Mouse (Mus musculus) myocyte (in vitro differentiated cells): ENCODE measurements at regions not wholly inside any gene's neighbourhood (a gene's known extent, or its start where the extent isn't known, plus 50 kb on each side); places are given as distances from the start of the nearest gene placed in this dataset.

Experiments used
- E2F4 ChIP-seq: IDR thresholded peaks from one replicate; pipeline ENCODE4 v1.6.1; 2011; ENCODE audit warnings: mild to moderate bottlenecking, control low read depth, moderate library complexity; ENCODE audit not compliant: insufficient read depth
- MAX ChIP-seq: IDR thresholded peaks from one replicate; pipeline ENCODE4 v1.6.1; 2011; ENCODE audit warnings: low read depth, mild to moderate bottlenecking, control low read depth
- MYOD1 ChIP-seq, 3 experiments: IDR thresholded peaks; one replicate each; pipeline ENCODE4 v1.6.1; 2011; ENCODE audit warnings: control low read depth in 2 of 3, low read depth in 2 of 3, mild to moderate bottlenecking in 2 of 3, moderate library complexity in 1 of 3; ENCODE audit not compliant: insufficient read length in 2 of 3, control insufficient read depth in 1 of 3
- MYOG ChIP-seq, 3 experiments: IDR thresholded peaks; one replicate each; pipeline ENCODE4 v1.6.1; 2011; ENCODE audit warnings: control low read depth in 2 of 3, low read depth in 2 of 3, mild to moderate bottlenecking in 2 of 3; ENCODE audit not compliant: insufficient read length in 2 of 3, control insufficient read depth in 1 of 3, insufficient read depth in 1 of 3
- POLR2A ChIP-seq: IDR thresholded peaks from one replicate; pipeline ENCODE4 v1.6.1; 2011; ENCODE audit warnings: low read depth, mild to moderate bottlenecking, control low read depth, moderate library complexity; ENCODE audit not compliant: insufficient read length
- POLR2AphosphoS2 ChIP-seq: IDR thresholded peaks from one replicate; pipeline ENCODE4 v1.6.1; 2011; ENCODE audit warnings: low read depth, control low read depth; ENCODE audit not compliant: insufficient read length
- TCF12 ChIP-seq: IDR thresholded peaks from one replicate; pipeline ENCODE4 v1.6.1; 2011; ENCODE audit warnings: mild to moderate bottlenecking, control low read depth; ENCODE audit not compliant: poor library complexity, insufficient read depth, severe bottlenecking
- USF1 ChIP-seq: IDR thresholded peaks from one replicate; pipeline ENCODE4 v1.6.1; 2011; ENCODE audit warnings: low read depth, mild to moderate bottlenecking, control low read depth, moderate library complexity

- TF ChIP-seq E2F4 (no peak), USF1 (no peak), POLR2AphosphoS2 (no peak), POLR2A (no peak), MYOD1 (IDR thresholded peaks at IDR 0.05; ENCODE audit: control insufficient read depth in 1 of 3, insufficient read length in 2 of 3, low read depth in 2 of 3) (no peak), MAX (no peak), TCF12 (no peak), MYOG (IDR thresholded peaks at IDR 0.05; ENCODE audit: control insufficient read depth in 1 of 3, insufficient read depth in 1 of 3, insufficient read length in 2 of 3, low read depth in 2 of 3) (no peak)
Observed at GRCm38 (mm10) chr9:17642513-17642912, 649.4 kb upstream of the Chordc1 start.
